Mouse (Mus musculus) urinary bladder, postnatal 10 days (tissue): Measurements from ENCODE around the gene Gm128.
"Not testable (repeated sequence)": the region's sequence is repeated elsewhere in the genome, so short reads cannot be mapped to it uniquely, and the experiment has no call there.

Source experiments
- DNase-seq: peaks from one replicate; pipeline ENCODE4 v3.0.0; 2022; ENCODE audit warnings: low spot score

The Gm128 gene

GRCm38 (mm10) chr3:95230495-95231297 is 10.7 kb downstream of the Gm128 start:
- no peak for DNase-seq

- no peak for DNase-seq
Measured at GRCm38 (mm10) chr3:95229781-95230494, 11.5 kb downstream of the Gm128 start.

GRCm38 (mm10) chr3:95228894-95229780 is 12.3 kb downstream of the Gm128 start:
- no peak for DNase-seq

GRCm38 (mm10) chr3:95228148-95228893 is 13.1 kb downstream of the Gm128 start, which contains the start of gene Cdc42se1:
TSS of gene Cdc42se1 (plus strand) at chr3:95228732.
- peak; percentile 51 for DNase-seq

GRCm38 (mm10) chr3:95227214-95227613 is 14.2 kb downstream of the Gm128 start:
- no peak for DNase-seq

GRCm38 (mm10) chr3:95224295-95224694 is 17.1 kb downstream of the Gm128 start:
- DNase-seq: no peak

GRCm38 (mm10) chr3:95223041-95223440 is 18.4 kb downstream of the Gm128 start:
- DNase-seq: no peak

- DNase-seq: no peak
Measured at GRCm38 (mm10) chr3:95218466-95219137, 22.8 kb downstream of the Gm128 start.

- DNase-seq: peak; percentile 90
Measured at GRCm38 (mm10) chr3:95217255-95218134, 23.9 kb downstream of the Gm128 start, which contains the start of gene Gabpb2. TSS of gene Gabpb2 (minus strand) at chr3:95217916.

GRCm38 (mm10) chr3:95216655-95217254 is 24.6 kb downstream of the Gm128 start:
- no peak for DNase-seq

- no peak for DNase-seq
Measured at GRCm38 (mm10) chr3:95213609-95213975, 27.8 kb downstream of the Gm128 start.

GRCm38 (mm10) chr3:95212889-95213608 is 28.3 kb downstream of the Gm128 start:
- DNase-seq: not testable (repeated sequence)

- DNase-seq: no peak
Measured at GRCm38 (mm10) chr3:95210585-95210984, 30.8 kb downstream of the Gm128 start.

GRCm38 (mm10) chr3:95208286-95208685 is 33.1 kb downstream of the Gm128 start:
- no peak for DNase-seq

GRCm38 (mm10) chr3:95203880-95204279 is 37.5 kb downstream of the Gm128 start:
- DNase-seq: no peak

- DNase-seq: no peak
Measured at GRCm38 (mm10) chr3:95200562-95200961, 40.8 kb downstream of the Gm128 start.

GRCm38 (mm10) chr3:95200132-95200531 is 41.3 kb downstream of the Gm128 start:
- no peak for DNase-seq

GRCm38 (mm10) chr3:95199101-95199500 is 42.3 kb downstream of the Gm128 start:
- no peak for DNase-seq

GRCm38 (mm10) chr3:95195772-95196171 is 45.6 kb downstream of the Gm128 start:
- DNase-seq: no peak
